Mouse (Mus musculus) MEL (cell line): ENCODE data around the gene Lrrc49. TPM values are rescaled to one million over a fixed set of nuclear protein-coding genes. Genes with fewer than 3 reads are reported as not detected.

Source experiments
- DNase-seq: peaks from one replicate; pipeline ENCODE4 v3.0.0; 2011; ENCODE audit warnings: low read depth, low spot score
- H3K27ac ChIP-seq: 2 replicates; pipeline ENCODE4 v1.5.1; 2012; ENCODE audit warnings: low read depth, mild to moderate bottlenecking, control low read depth, low read length, moderate library complexity; ENCODE audit not compliant: control insufficient read depth
- H3K27me3 ChIP-seq, 2 experiments: fragments of 150-350 bp in 1 of 2; sonication (generic) in 1 of 2; 2 replicates each; pipeline ENCODE4 v1.6.1; 2012; ENCODE audit warnings: low read length in 2 of 2, mild to moderate bottlenecking in 2 of 2, improper control_type of control experiment in 1 of 2, moderate library complexity in 1 of 2; ENCODE audit not compliant: insufficient read depth in 2 of 2, control insufficient read depth in 1 of 2
- H3K36me3 ChIP-seq, 2 experiments: 2 replicates each; pipeline ENCODE4 v1.6.1; 2012 to 2014; ENCODE audit warnings: low read length in 2 of 2, improper control_type of control experiment in 1 of 2, inconsistent platforms in 1 of 2, mild to moderate bottlenecking in 1 of 2; ENCODE audit not compliant: insufficient read depth in 2 of 2, control insufficient read depth in 1 of 2
- H3K4me1 ChIP-seq, 2 experiments: fragments of 150-350 bp in 1 of 2; sonication (generic) in 1 of 2; 2 replicates each; pipeline ENCODE4 v1.6.1; 2012; ENCODE audit warnings: low read length in 2 of 2, improper control_type of control experiment in 1 of 2, mild to moderate bottlenecking in 1 of 2; ENCODE audit not compliant: insufficient read depth in 2 of 2, control insufficient read depth in 1 of 2
- H3K4me3 ChIP-seq, 2 experiments: fragments of 150-350 bp in 1 of 2; sonication (generic) in 1 of 2; 2 replicates each; pipeline ENCODE4 v1.5.1; 2012; ENCODE audit warnings: low read depth in 2 of 2, low read length in 2 of 2, mild to moderate bottlenecking in 2 of 2, moderate library complexity in 2 of 2, control low read depth in 1 of 2, improper control_type of control experiment in 1 of 2; ENCODE audit not compliant: control insufficient read depth in 1 of 2, insufficient read depth in 1 of 2
- H3K79me2 ChIP-seq: 2 replicates; pipeline ENCODE4 v1.6.1; 2012; ENCODE audit warnings: mild to moderate bottlenecking, low read length, moderate library complexity; ENCODE audit not compliant: control insufficient read depth, poor library complexity, insufficient read depth
- H3K9ac ChIP-seq: 2 replicates; pipeline ENCODE4 v1.6.1; 2012; ENCODE audit warnings: low read depth, mild to moderate bottlenecking, control low read depth, low read length, moderate library complexity; ENCODE audit not compliant: control insufficient read depth, poor library complexity, severe bottlenecking
- H3K9me3 ChIP-seq: fragments of 150-350 bp; sonication (generic); replicated peaks from 2 replicates; pipeline ENCODE4 v1.6.1; 2012; ENCODE audit warnings: mild to moderate bottlenecking, low read length, improper control_type of control experiment, moderate library complexity; ENCODE audit not compliant: insufficient read depth
- BHLHE40 ChIP-seq: IDR thresholded peaks from 2 replicates; pipeline ENCODE4 v1.6.1; 2012; ENCODE audit warnings: low read depth, mild to moderate bottlenecking, inconsistent platforms, low read length, improper control_type of control experiment, borderline replicate concordance
- CHD2 ChIP-seq: IDR thresholded peaks from 2 replicates; pipeline ENCODE4 v1.6.1; 2011; ENCODE audit warnings: low read length, improper control_type of control experiment
- CTCF ChIP-seq, 3 experiments: IDR thresholded peaks in 2 of 3; conservative IDR thresholded peaks in 1 of 3; 2 replicates each; pipeline ENCODE4 v1.5.1; 2011 to 2012; ENCODE audit warnings: low read length in 3 of 3, low read depth in 2 of 3, mild to moderate bottlenecking in 2 of 3, improper control_type of control experiment in 1 of 3, inconsistent platforms in 1 of 3, mixed read lengths in 1 of 3, moderate library complexity in 1 of 3; ENCODE audit not compliant: control insufficient read depth in 1 of 3, insufficient read depth in 1 of 3, poor library complexity in 1 of 3, severe bottlenecking in 1 of 3
- E2F4 ChIP-seq: IDR thresholded peaks from 2 replicates; pipeline ENCODE4 v1.6.1; 2011; ENCODE audit warnings: low read depth, low read length, improper control_type of control experiment, borderline replicate concordance
- ELF1 ChIP-seq: IDR thresholded peaks from 2 replicates; pipeline ENCODE4 v1.6.1; 2014; ENCODE audit warnings: low read depth, mild to moderate bottlenecking, inconsistent platforms, low read length, improper control_type of control experiment, moderate library complexity
- EP300 ChIP-seq, 2 experiments: IDR thresholded peaks; 2 replicates each; pipeline ENCODE4 v1.6.1; 2011; ENCODE audit warnings: improper control_type of control experiment in 2 of 2, low read length in 2 of 2, low read depth in 1 of 2, mild to moderate bottlenecking in 1 of 2
- ETS1 ChIP-seq: IDR thresholded peaks from 2 replicates; pipeline ENCODE4 v1.6.1; 2012; ENCODE audit warnings: low read depth, mild to moderate bottlenecking, inconsistent platforms, low read length, improper control_type of control experiment, moderate library complexity
- GABPA ChIP-seq: IDR thresholded peaks from 2 replicates; pipeline ENCODE4 v1.6.1; 2012; ENCODE audit warnings: low read depth, mild to moderate bottlenecking, inconsistent platforms, low read length, improper control_type of control experiment, moderate library complexity
- GATA1 ChIP-seq: IDR thresholded peaks from 2 replicates; pipeline ENCODE4 v1.6.1; 2011; ENCODE audit warnings: low read depth, low read length, improper control_type of control experiment
- HCFC1 ChIP-seq: IDR thresholded peaks from 2 replicates; pipeline ENCODE4 v1.6.1; 2012; ENCODE audit warnings: low read depth, mild to moderate bottlenecking, inconsistent platforms, low read length, improper control_type of control experiment, moderate library complexity
- JUND ChIP-seq: IDR thresholded peaks from 2 replicates; pipeline ENCODE4 v1.6.1; 2011; ENCODE audit warnings: low read depth, mild to moderate bottlenecking, improper control_type of control experiment, low read length
- KAT2A ChIP-seq: conservative IDR thresholded peaks from 2 replicates; pipeline ENCODE4 v1.6.1; 2012; ENCODE audit warnings: low read depth, low read length, improper control_type of control experiment, inconsistent platforms
- MAFK ChIP-seq: IDR thresholded peaks from 2 replicates; pipeline ENCODE4 v1.6.1; 2011; ENCODE audit warnings: low read depth, mild to moderate bottlenecking, low read length, improper control_type of control experiment, borderline replicate concordance
- MAX ChIP-seq: IDR thresholded peaks from 2 replicates; pipeline ENCODE4 v1.6.1; 2011; ENCODE audit warnings: low read length, improper control_type of control experiment
- MAZ ChIP-seq: IDR thresholded peaks from 2 replicates; pipeline ENCODE4 v1.6.1; 2012; ENCODE audit warnings: low read depth, mild to moderate bottlenecking, inconsistent platforms, low read length, improper control_type of control experiment
- MEF2A ChIP-seq: IDR thresholded peaks from 2 replicates; pipeline ENCODE4 v1.6.1; 2014; ENCODE audit warnings: low read depth, mild to moderate bottlenecking, inconsistent platforms, low read length, improper control_type of control experiment; ENCODE audit not compliant: poor library complexity, insufficient replicate concordance, severe bottlenecking; ENCODE audit errors: extremely low read depth
- MXI1 ChIP-seq: IDR thresholded peaks from 2 replicates; pipeline ENCODE4 v1.6.1; 2011; ENCODE audit warnings: mild to moderate bottlenecking, low read depth, low read length, improper control_type of control experiment
- MYB ChIP-seq: IDR thresholded peaks from 2 replicates; pipeline ENCODE4 v1.6.1; 2011; ENCODE audit warnings: mild to moderate bottlenecking, low read depth, low read length, improper control_type of control experiment
- MYC ChIP-seq: IDR thresholded peaks from 2 replicates; pipeline ENCODE4 v1.6.1; 2011; ENCODE audit warnings: low read depth, mild to moderate bottlenecking, low read length, improper control_type of control experiment, moderate library complexity
- NRF1 ChIP-seq: IDR thresholded peaks from 2 replicates; pipeline ENCODE4 v1.6.1; 2014; ENCODE audit warnings: low read depth, mild to moderate bottlenecking, inconsistent platforms, low read length, improper control_type of control experiment, moderate library complexity; ENCODE audit not compliant: poor library complexity, insufficient read depth, severe bottlenecking
- POLR2A ChIP-seq, 2 experiments: IDR thresholded peaks; 2 replicates each; pipeline ENCODE4 v1.6.1; 2011 to 2012; ENCODE audit warnings: low read length in 2 of 2, mild to moderate bottlenecking in 2 of 2, control low read depth in 1 of 2, improper control_type of control experiment in 1 of 2, low read depth in 1 of 2, moderate library complexity in 1 of 2; ENCODE audit not compliant: control insufficient read depth in 1 of 2, insufficient read depth in 1 of 2, poor library complexity in 1 of 2
- POLR2AphosphoS2 ChIP-seq: IDR thresholded peaks from 2 replicates; pipeline ENCODE4 v1.6.1; 2011; ENCODE audit warnings: low read length, improper control_type of control experiment
- POLR2AphosphoS5 ChIP-seq: IDR thresholded peaks from 2 replicates; pipeline ENCODE4 v1.6.1; 2012; ENCODE audit warnings: low read depth, borderline replicate concordance, mild to moderate bottlenecking, inconsistent platforms, low read length, moderate library complexity, mixed read lengths
- RAD21 ChIP-seq: IDR thresholded peaks from 2 replicates; pipeline ENCODE4 v1.6.1; 2011; ENCODE audit warnings: mild to moderate bottlenecking, low read depth, low read length, improper control_type of control experiment
- RCOR1 ChIP-seq: IDR thresholded peaks from 2 replicates; pipeline ENCODE4 v1.6.1; 2012; ENCODE audit warnings: low read depth, mild to moderate bottlenecking, inconsistent platforms, low read length, improper control_type of control experiment
- SIN3A ChIP-seq: IDR thresholded peaks from 2 replicates; pipeline ENCODE4 v1.6.1; 2012; ENCODE audit warnings: low read length, improper control_type of control experiment, inconsistent platforms
- SMC3 ChIP-seq: IDR thresholded peaks from 2 replicates; pipeline ENCODE4 v1.6.1; 2011; ENCODE audit warnings: low read depth, low read length, improper control_type of control experiment
- TAL1 ChIP-seq: IDR thresholded peaks from 2 replicates; pipeline ENCODE4 v1.6.1; 2012; ENCODE audit warnings: mild to moderate bottlenecking, inconsistent platforms, low read length, moderate library complexity, mixed read lengths
- TBP ChIP-seq: IDR thresholded peaks from 2 replicates; pipeline ENCODE4 v1.8.0; 2011; ENCODE audit warnings: low read depth, low read length, improper control_type of control experiment
- TCF12 ChIP-seq: IDR thresholded peaks from 2 replicates; pipeline ENCODE4 v1.6.1; 2014; ENCODE audit warnings: low read depth, mild to moderate bottlenecking, inconsistent platforms, low read length, improper control_type of control experiment, moderate library complexity
- UBTF ChIP-seq: IDR thresholded peaks from 2 replicates; pipeline ENCODE4 v1.6.1; 2012; ENCODE audit warnings: low read depth, mild to moderate bottlenecking, inconsistent platforms, low read length, improper control_type of control experiment, moderate library complexity, borderline replicate concordance; ENCODE audit not compliant: insufficient read depth
- USF1 ChIP-seq: IDR thresholded peaks from 2 replicates; pipeline ENCODE4 v1.6.1; 2014; ENCODE audit warnings: low read depth, mild to moderate bottlenecking, inconsistent platforms, low read length, improper control_type of control experiment, moderate library complexity
- USF2 ChIP-seq, 2 experiments: IDR thresholded peaks; 2 replicates each; pipeline ENCODE4 v1.6.1; 2011 to 2012; ENCODE audit warnings: improper control_type of control experiment in 2 of 2, low read length in 2 of 2, borderline replicate concordance in 1 of 2, inconsistent platforms in 1 of 2, low read depth in 1 of 2, mild to moderate bottlenecking in 1 of 2; ENCODE audit not compliant: insufficient read depth in 1 of 2
- ZC3H11A ChIP-seq: IDR thresholded peaks from 2 replicates; pipeline ENCODE4 v1.6.1; 2012; ENCODE audit warnings: low read depth, mild to moderate bottlenecking, inconsistent platforms, low read length, improper control_type of control experiment
- ZKSCAN1 ChIP-seq: IDR thresholded peaks from 2 replicates; pipeline ENCODE4 v1.6.1; 2012; ENCODE audit warnings: low read depth, mild to moderate bottlenecking, inconsistent platforms, low read length, improper control_type of control experiment, moderate library complexity
- ZMIZ1 ChIP-seq: IDR thresholded peaks from 2 replicates; pipeline ENCODE4 v1.6.1; 2012; ENCODE audit warnings: low read depth, mild to moderate bottlenecking, inconsistent platforms, low read length, improper control_type of control experiment, moderate library complexity
- ZNF384 ChIP-seq: IDR thresholded peaks from 2 replicates; pipeline ENCODE4 v1.6.1; 2012; ENCODE audit warnings: low read depth, mild to moderate bottlenecking, inconsistent platforms, low read length, improper control_type of control experiment
- polyA plus RNA-seq, 2 experiments: library from polyadenylated mRNA; stranded (reverse) in 1 of 2; unstranded in 1 of 2; fragments of >175 nt in 1 of 2; fragments of >200 nt in 1 of 2; gene quantifications; 2 replicates each; pipeline versions ENCODE4 v1.2.1 to v1.2.4; 2012; ENCODE audit warnings: low replicate concordance in 2 of 2, low read depth in 1 of 2; ENCODE audit not compliant: insufficient read length in 2 of 2, insufficient read depth in 1 of 2, missing spikeins in 1 of 2
- total RNA-seq: library from RNA; depleted of rRNA; stranded (reverse); fragments of 300-350 nt; gene quantifications from 2 replicates; pipeline ENCODE4 v1.2.3, GENCODE M21; 2012

Lrrc49 gene
- total and polyA plus RNA-seq, 3 experiments: 2.7 to 5.5 TPM; not detected in 1

GRCm38 (mm10) chr9:60571041-60571440 is 116.9 kb downstream of the Lrrc49 start:
- Histone ChIP-seq H3K36me3 (peaks cover 0 to 19% of the 10 kb centered on the region in 2 experiments; a peak in 2 of 4 replicates), H3K9ac (peak overlapping the region; percentile 15; the same call in 1 of the 2 replicates), H3K9me3 (no peaks in the 10 kb centered on the region), H3K27ac (peak overlapping the region; percentile 79), H3K4me1 (peaks cover 17 to 20% of the 10 kb centered on the region in 2 experiments), H3K79me2 (no peaks in the 10 kb centered on the region), H3K4me3 (peak overlapping the region; percentile 25 to 59; a peak in 3 of 4 replicates), H3K27me3 (no peaks in the 10 kb centered on the region)
- DNase-seq: peak; percentile 57
- TF ChIP-seq ZMIZ1 (no peak), POLR2AphosphoS2 (no peak), BHLHE40 (peak; percentile 85), RAD21 (no peak), JUND (0 out of 2 replicates have a peak, but pooled peaks have one; percentile 73), TBP (no peak), POLR2AphosphoS5 (no peak), TAL1 (peak; percentile 48), USF1 (peak; percentile 19; the same call in 1 of the 2 replicates), CTCF (IDR thresholded peaks at IDR 0.05 in 2 of 3, conservative IDR thresholded peaks at IDR 0.05 in 1 of 3; ENCODE audit: control insufficient read depth in 1 of 3, insufficient read depth in 1 of 3, low read depth in 2 of 3, low read length in 3 of 3, poor library complexity in 1 of 3, severe bottlenecking in 1 of 3) (no peak), SIN3A (peak; percentile 79), USF2 (IDR thresholded peaks at IDR 0.05; ENCODE audit: borderline replicate concordance in 1 of 2, insufficient read depth in 1 of 2, low read depth in 1 of 2, low read length in 2 of 2) (no peak), ETS1 (peak; percentile 90), ZKSCAN1 (no peak), UBTF (no peak), ZC3H11A (no peak), SMC3 (no peak), MAZ (0 out of 2 replicates have a peak, but pooled peaks have one; percentile 58), ZNF384 (no peak), MEF2A (peak; percentile 53; the same call in 1 of the 2 replicates), MYB (peak; percentile 89), HCFC1 (no peak), MAFK (no peak), NRF1 (no peak), CHD2 (no peak), E2F4 (no peak), POLR2A (IDR thresholded peaks at IDR 0.05; ENCODE audit: control insufficient read depth in 1 of 2, insufficient read depth in 1 of 2, low read depth in 1 of 2, low read length in 2 of 2, poor library complexity in 1 of 2) (no peak), EP300 (IDR thresholded peaks at IDR 0.05; ENCODE audit: low read depth in 1 of 2, low read length in 2 of 2) (peak; percentile 89 to 94), GABPA (no peak), RCOR1 (peak; percentile 55), KAT2A (peak; percentile 40; the same call in 1 of the 2 replicates), MYC (peak; percentile 63; the same call in 1 of the 2 replicates), GATA1 (peak; percentile 89), TCF12 (peak; percentile 91), MXI1 (peak; percentile 45; the same call in 1 of the 2 replicates), ELF1 (peak; percentile 43; the same call in 1 of the 2 replicates), MAX (peak; percentile 60)
